Mouse (Mus musculus): Measurements from ENCODE around the gene Ripor1. TPM values are rescaled to one million over a fixed set of nuclear protein-coding genes. Genes with fewer than 3 reads are reported as not detected.

Gene Ripor1
- polyA plus RNA-seq, 1 experiment from 2014 or later = 23.6 TPM

DNA sequence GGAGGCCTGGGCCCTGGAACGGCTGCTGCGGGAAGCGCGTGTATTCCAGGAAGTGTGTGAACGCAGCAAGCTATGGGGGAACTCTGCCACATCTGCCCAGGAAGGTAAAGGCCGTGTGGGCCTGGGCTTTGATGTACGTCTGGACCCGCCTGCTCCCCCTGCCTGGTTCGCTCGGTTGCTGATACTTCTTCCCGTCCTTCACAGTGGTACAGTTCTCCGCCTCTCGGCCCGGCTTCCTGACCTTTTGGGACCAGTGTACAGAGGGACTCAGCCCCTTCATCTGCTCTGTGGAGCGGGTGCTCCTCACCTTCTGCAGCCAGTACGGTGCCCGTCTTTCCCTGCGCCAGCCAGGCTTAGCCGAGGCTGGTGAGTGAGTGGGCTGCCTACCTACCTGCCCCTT is 15.2 kb downstream of the Ripor1 start:
- no peak overlapping the region for H3K27ac ChIP-seq (ENCODE audit: low read depth, low read length)
- no peak overlapping the region for H3K4me2 ChIP-seq
- H3K27me3 ChIP-seq (ENCODE audit: control insufficient read depth, insufficient read depth, low read length) = no peaks in the 10 kb centered on the region
- WGBS (ENCODE audit: insufficient replicate concordance) = 87% methylated on average over 19 of the region's 19 CpGs
- no peak overlapping the region for H3K4me3 ChIP-seq (ENCODE audit: low read depth, low read length)
- no peak overlapping the region for H3K9ac ChIP-seq (ENCODE audit: low read depth, low read length)
- peaks cover 24% of the 10 kb centered on the region for H3K36me3 ChIP-seq (ENCODE audit: control insufficient read depth, insufficient read depth, low read length)
- no peak for ATAC-seq (replicated peaks; ENCODE audit: insufficient number of reproducible peaks, low FRiP score, low TSS enrichment)
- H3K4me1 ChIP-seq (ENCODE audit: control insufficient read depth, insufficient read depth, low read length) = peaks cover 13% of the 10 kb centered on the region
- no peaks in the 10 kb centered on the region for H3K9me3 ChIP-seq (replicated peaks; ENCODE audit: control insufficient read depth, low read length)

GRCm38 (mm10) chr8:105620946-105621720 is 16.1 kb downstream of the Ripor1 start:
- no peak for ATAC-seq (replicated peaks; ENCODE audit: insufficient number of reproducible peaks, low FRiP score, low TSS enrichment)
- H3K4me2 ChIP-seq = no peak overlapping the region
- peaks cover 24% of the 10 kb centered on the region for H3K36me3 ChIP-seq (ENCODE audit: control insufficient read depth, insufficient read depth, low read length)
- no peaks in the 10 kb centered on the region for H3K9me3 ChIP-seq (replicated peaks; ENCODE audit: control insufficient read depth, low read length)
- H3K27ac ChIP-seq (ENCODE audit: low read depth, low read length) = no peak overlapping the region
- H3K27me3 ChIP-seq (ENCODE audit: control insufficient read depth, insufficient read depth, low read length) = no peaks in the 10 kb centered on the region
- H3K4me3 ChIP-seq (ENCODE audit: low read depth, low read length) = no peak overlapping the region
- H3K4me1 ChIP-seq (ENCODE audit: control insufficient read depth, insufficient read depth, low read length) = peaks cover 13% of the 10 kb centered on the region
- no peak overlapping the region for H3K9ac ChIP-seq (ENCODE audit: low read depth, low read length)
- 86% methylated on average over 21 of the region's 21 CpGs for WGBS (ENCODE audit: insufficient replicate concordance)

DNA sequence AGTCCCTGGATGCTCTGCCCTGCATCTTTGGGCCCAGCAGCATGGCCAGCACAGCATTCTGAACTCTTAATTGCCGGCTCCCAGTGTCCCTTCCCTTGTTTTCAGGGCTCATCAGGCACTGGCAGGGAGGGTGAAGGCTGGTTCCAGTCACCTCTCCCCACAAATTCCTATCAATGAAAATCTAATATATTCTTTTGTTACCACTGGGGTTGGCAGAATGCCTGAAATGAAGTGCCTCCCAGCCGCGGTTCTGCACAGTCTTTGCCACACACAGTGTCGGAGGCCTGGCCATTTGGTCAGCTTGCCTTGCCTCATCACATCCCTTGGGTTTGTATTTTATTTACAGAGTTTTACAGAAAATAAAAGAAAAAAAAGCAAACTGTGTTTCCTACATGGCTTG is 16.8 kb downstream of the Ripor1 start:
- WGBS (ENCODE audit: insufficient replicate concordance) = 78% methylated on average over 4 of the region's 4 CpGs
- Histone ChIP-seq H3K4me3 (ENCODE audit: low read depth, low read length) (no peak overlapping the region), H3K27me3 (ENCODE audit: control insufficient read depth, insufficient read depth, low read length) (no peaks in the 10 kb centered on the region), H3K4me2 (no peak overlapping the region), H3K9me3 (replicated peaks; ENCODE audit: control insufficient read depth, low read length) (no peaks in the 10 kb centered on the region), H3K36me3 (ENCODE audit: control insufficient read depth, insufficient read depth, low read length) (peaks cover 24% of the 10 kb centered on the region), H3K9ac (ENCODE audit: low read depth, low read length) (no peak overlapping the region), H3K27ac (ENCODE audit: low read depth, low read length) (no peak overlapping the region), H3K4me1 (ENCODE audit: control insufficient read depth, insufficient read depth, low read length) (peaks cover 13% of the 10 kb centered on the region)
- no peak for ATAC-seq (replicated peaks; ENCODE audit: insufficient number of reproducible peaks, low FRiP score, low TSS enrichment)

DNA sequence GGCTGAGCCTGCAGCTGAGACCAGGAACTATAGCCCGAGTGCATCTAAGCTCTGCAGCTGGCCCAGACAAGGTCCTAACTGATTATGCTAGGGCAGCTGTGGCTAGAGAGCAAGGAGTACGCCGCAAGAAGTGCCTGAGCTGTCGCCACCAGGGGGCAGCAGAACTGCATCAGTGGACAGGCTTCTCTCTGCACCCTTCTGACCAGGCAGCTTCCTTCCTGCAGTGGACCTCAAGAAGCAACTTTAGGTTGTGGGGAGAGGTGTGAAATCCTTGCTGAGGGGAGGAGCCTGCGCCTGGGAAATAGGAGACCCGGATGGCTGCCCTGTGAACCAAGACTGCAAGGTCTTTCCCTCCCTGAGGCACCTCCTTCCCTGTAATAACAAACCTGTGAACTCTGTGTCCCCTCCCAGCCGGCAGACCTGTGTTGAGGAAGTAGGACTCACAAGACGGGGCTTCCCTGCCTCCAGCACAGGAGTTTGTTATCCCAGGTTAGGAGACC is 17.4 kb downstream of the Ripor1 start:
- Histone ChIP-seq H3K4me3 (ENCODE audit: low read depth, low read length) (no peak overlapping the region), H3K9ac (ENCODE audit: low read depth, low read length) (no peak overlapping the region), H3K9me3 (replicated peaks; ENCODE audit: control insufficient read depth, low read length) (no peaks in the 10 kb centered on the region), H3K27me3 (ENCODE audit: control insufficient read depth, insufficient read depth, low read length) (no peaks in the 10 kb centered on the region), H3K4me2 (no peak overlapping the region), H3K4me1 (ENCODE audit: control insufficient read depth, insufficient read depth, low read length) (peaks cover 13% of the 10 kb centered on the region), H3K27ac (ENCODE audit: low read depth, low read length) (0 out of 2 replicates have a peak overlapping the region, but pooled peaks have one; percentile 16), H3K36me3 (ENCODE audit: control insufficient read depth, insufficient read depth, low read length) (peaks cover 21% of the 10 kb centered on the region)
- WGBS (ENCODE audit: insufficient replicate concordance) = 8% methylated on average over 8 of the region's 8 CpGs
- peak; percentile 67 for ATAC-seq (replicated peaks; ENCODE audit: insufficient number of reproducible peaks, low FRiP score, low TSS enrichment)

DNA sequence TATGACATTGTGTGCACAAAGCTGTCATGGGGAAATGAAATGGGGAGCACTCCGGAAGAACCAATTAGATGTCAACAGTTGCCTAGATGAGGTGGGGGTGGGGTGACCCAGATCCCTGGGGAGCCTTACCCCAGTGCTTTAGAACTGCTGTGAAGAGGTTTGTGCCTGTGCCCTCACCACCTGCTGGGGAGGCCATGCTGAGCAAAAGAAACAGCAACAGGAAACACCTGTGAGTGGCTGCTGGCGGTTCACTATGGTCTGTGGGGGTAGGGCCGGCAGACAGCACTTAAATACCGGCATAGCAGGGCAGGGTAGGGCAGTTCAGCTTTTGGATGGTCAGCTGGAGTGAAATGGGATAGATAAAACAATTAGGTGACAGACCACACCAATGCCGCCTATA is 18.1 kb downstream of the Ripor1 start:
- H3K4me2 ChIP-seq = no peak overlapping the region
- H3K4me1 ChIP-seq (ENCODE audit: control insufficient read depth, insufficient read depth, low read length) = peaks cover 13% of the 10 kb centered on the region
- no peaks in the 10 kb centered on the region for H3K9me3 ChIP-seq (replicated peaks; ENCODE audit: control insufficient read depth, low read length)
- WGBS (ENCODE audit: insufficient replicate concordance) = 25% methylated on average over 5 of the region's 5 CpGs
- 0 out of 2 replicates have a peak overlapping the region, but pooled peaks have one; percentile 16 for H3K27ac ChIP-seq (ENCODE audit: low read depth, low read length)
- H3K27me3 ChIP-seq (ENCODE audit: control insufficient read depth, insufficient read depth, low read length) = no peaks in the 10 kb centered on the region
- no peak overlapping the region for H3K9ac ChIP-seq (ENCODE audit: low read depth, low read length)
- no peak for ATAC-seq (replicated peaks; ENCODE audit: insufficient number of reproducible peaks, low FRiP score, low TSS enrichment)
- no peak overlapping the region for H3K4me3 ChIP-seq (ENCODE audit: low read depth, low read length)
- H3K36me3 ChIP-seq (ENCODE audit: control insufficient read depth, insufficient read depth, low read length) = peaks cover 15% of the 10 kb centered on the region; the same call in 1 of the 2 replicates

GRCm38 (mm10) chr8:105623679-105624245 is 18.7 kb downstream of the Ripor1 start:
- WGBS (ENCODE audit: insufficient replicate concordance) = 56% methylated on average over 7 of the region's 7 CpGs
- H3K27ac ChIP-seq (ENCODE audit: low read depth, low read length) = no peak overlapping the region
- ATAC-seq (replicated peaks; ENCODE audit: insufficient number of reproducible peaks, low FRiP score, low TSS enrichment) = no peak
- H3K9ac ChIP-seq (ENCODE audit: low read depth, low read length) = no peak overlapping the region
- peaks cover 13% of the 10 kb centered on the region for H3K4me1 ChIP-seq (ENCODE audit: control insufficient read depth, insufficient read depth, low read length)
- H3K9me3 ChIP-seq (replicated peaks; ENCODE audit: control insufficient read depth, low read length) = no peaks in the 10 kb centered on the region
- H3K4me3 ChIP-seq (ENCODE audit: low read depth, low read length) = no peak overlapping the region
- H3K27me3 ChIP-seq (ENCODE audit: control insufficient read depth, insufficient read depth, low read length) = no peaks in the 10 kb centered on the region
- 0 out of 2 replicates have a peak, but pooled peaks cover 12% of the 10 kb centered on the region for H3K36me3 ChIP-seq (ENCODE audit: control insufficient read depth, insufficient read depth, low read length)
- no peak overlapping the region for H3K4me2 ChIP-seq

GRCm38 (mm10) chr8:105624401-105624800 is 19.3 kb downstream of the Ripor1 start:
- H3K36me3 ChIP-seq (ENCODE audit: control insufficient read depth, insufficient read depth, low read length) = 0 out of 2 replicates have a peak, but pooled peaks cover 6% of the 10 kb centered on the region
- no peak overlapping the region for H3K4me3 ChIP-seq (ENCODE audit: low read depth, low read length)
- H3K27ac ChIP-seq (ENCODE audit: low read depth, low read length) = no peak overlapping the region
- H3K27me3 ChIP-seq (ENCODE audit: control insufficient read depth, insufficient read depth, low read length) = no peaks in the 10 kb centered on the region
- WGBS (ENCODE audit: insufficient replicate concordance) = 64% methylated on average over 3 of the region's 3 CpGs
- ATAC-seq (replicated peaks; ENCODE audit: insufficient number of reproducible peaks, low FRiP score, low TSS enrichment) = no peak
- no peak overlapping the region for H3K4me2 ChIP-seq
- H3K4me1 ChIP-seq (ENCODE audit: control insufficient read depth, insufficient read depth, low read length) = peaks cover 13% of the 10 kb centered on the region
- H3K9ac ChIP-seq (ENCODE audit: low read depth, low read length) = no peak overlapping the region
- H3K9me3 ChIP-seq (replicated peaks; ENCODE audit: control insufficient read depth, low read length) = no peaks in the 10 kb centered on the region

DNA sequence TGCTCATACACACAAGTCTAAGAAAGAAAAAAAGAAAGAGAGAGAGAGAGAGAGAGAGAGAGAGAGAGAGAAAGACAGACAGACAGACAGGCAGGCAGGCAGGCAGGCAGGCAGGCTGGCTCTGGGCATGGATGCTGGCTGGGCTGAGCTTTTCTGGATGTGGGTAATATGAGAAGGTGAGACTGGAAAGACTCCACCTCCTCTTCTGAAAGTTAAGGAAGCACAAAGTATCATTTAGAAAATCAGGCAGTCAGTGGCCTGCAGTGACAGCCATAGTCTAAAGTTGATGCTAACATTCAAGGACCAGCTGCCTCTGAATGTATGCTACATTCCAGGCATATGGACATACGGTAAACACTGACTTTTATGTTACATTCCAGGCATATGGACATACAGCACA is 19.8 kb downstream of the Ripor1 start:
- H3K4me3 ChIP-seq (ENCODE audit: low read depth, low read length) = no peak overlapping the region
- H3K4me2 ChIP-seq = no peak overlapping the region
- H3K27me3 ChIP-seq (ENCODE audit: control insufficient read depth, insufficient read depth, low read length) = no peaks in the 10 kb centered on the region
- H3K27ac ChIP-seq (ENCODE audit: low read depth, low read length) = no peak overlapping the region
- H3K9ac ChIP-seq (ENCODE audit: low read depth, low read length) = no peak overlapping the region
- 0 out of 2 replicates have a peak, but pooled peaks cover 3% of the 10 kb centered on the region for H3K36me3 ChIP-seq (ENCODE audit: control insufficient read depth, insufficient read depth, low read length)
- ATAC-seq (replicated peaks; ENCODE audit: insufficient number of reproducible peaks, low FRiP score, low TSS enrichment) = no peak
- WGBS (ENCODE audit: insufficient replicate concordance) = 50% methylated on average over 1 of the region's 1 CpGs
- H3K9me3 ChIP-seq (replicated peaks; ENCODE audit: control insufficient read depth, low read length) = no peaks in the 10 kb centered on the region
- H3K4me1 ChIP-seq (ENCODE audit: control insufficient read depth, insufficient read depth, low read length) = peaks cover 13% of the 10 kb centered on the region
